Mouse (Mus musculus) ES-Bruce4 (cell line): Measurements from ENCODE around the gene 1700013F07Rik.

Source experiments
- CTCF ChIP-seq: IDR thresholded peaks from one replicate; pipeline ENCODE4 v1.8.1; 2011; ENCODE audit warnings: low read depth, low read length
- POLR2A ChIP-seq: IDR thresholded peaks from one replicate; pipeline ENCODE4 v1.8.1; 2011; ENCODE audit warnings: low read length; ENCODE audit not compliant: insufficient read depth

GRCm38 (mm10) chr3:108591530-108592522, 57.9 kb downstream of the 1700013F07Rik start:
- no peak for TF ChIP-seq CTCF
- no peak for TF ChIP-seq POLR2A
